Mouse (Mus musculus) ovary, adult 2 months (tissue): ENCODE measurements around the gene Thbs2. TPM values are rescaled to one million over a fixed set of nuclear protein-coding genes. Genes with fewer than 3 reads are reported as not detected.

Source experiments
- polyA plus RNA-seq: library from polyadenylated mRNA; depleted of rRNA; stranded (reverse); fragments of >200 nt; gene quantifications from 2 replicates; pipeline ENCODE4 v1.2.3, GENCODE M21; 2012; rRNA removed

Gene Thbs2
- 18.7 and 27.5 TPM in 2 replicates for polyA plus RNA-seq

GRCm38 (mm10) chr17:14693994-14694374, at the start of gene Thbs2:
Thbs2 (minus strand) TSS chr17:14694235.

Other genes with a start within 250 kb of the Thbs2 start
- gene Wdr27, start 248.9 kb upstream of the Thbs2 start, polyA plus RNA-seq, result 8.5 and 12.5 TPM in 2 replicates
- 21.0 and 23.2 TPM in 2 replicates for gene 1600012H06Rik, start 248.9 kb upstream of the Thbs2 start, polyA plus RNA-seq